Mouse (Mus musculus) granulocyte monocyte progenitor cell, adult 5-6 weeks (primary cell): Measurements from ENCODE around the gene Nr5a1. TPM values are rescaled to one million over a fixed set of nuclear protein-coding genes. Genes with fewer than 3 reads are reported as not detected.

Experiments
- ATAC-seq: replicated peaks from 2 replicates; pipeline ENCODE4 v1.8.0; 2016; ENCODE audit warnings: mild to moderate bottlenecking, moderate TSS enrichment, inconsistent platforms; ENCODE audit not compliant: poor library complexity, severe bottlenecking
- total RNA-seq, 2 experiments: library from RNA; stranded (forward) in 1 of 2; stranded (reverse) in 1 of 2; fragments of 200-712, 200-1000 nt in 1 of 2; fragments of >200 nt in 1 of 2; fragmentation: Nextera tagmentation in 1 of 2; gene quantifications; 2 replicates each; pipeline ENCODE4 v1.2.3; 2014 to 2017

Nr5a1 gene
- total RNA-seq, 2 experiments from 2014 or later, result not detected

- ATAC-seq, result no peak
These were observed 61.1 kb downstream of the Nr5a1 start for GRCm38 (mm10) chr2:38653293-38653619.

- no peak for ATAC-seq
These were observed 61.6 kb downstream of the Nr5a1 start for GRCm38 (mm10) chr2:38652565-38653292.

- ATAC-seq, result no peak
These were observed 62.2 kb downstream of the Nr5a1 start for GRCm38 (mm10) chr2:38652098-38652497.

GRCm38 (mm10) chr2:38650340-38650739, 64.0 kb downstream of the Nr5a1 start:
- no peak for ATAC-seq

GRCm38 (mm10) chr2:38647661-38648060, 66.7 kb downstream of the Nr5a1 start:
- no peak for ATAC-seq

GRCm38 (mm10) chr2:38647201-38647606, 67.1 kb downstream of the Nr5a1 start:
- no peak for ATAC-seq

GRCm38 (mm10) chr2:38645936-38646335, 68.4 kb downstream of the Nr5a1 start:
- peak; percentile 61; the same call in 1 of the 2 replicates for ATAC-seq

GRCm38 (mm10) chr2:38643625-38644427, 70.5 kb downstream of the Nr5a1 start, which contains the start of gene Psmb7:
Psmb7 (minus strand) TSS chr2:38644087.
- peak; percentile 93 for ATAC-seq

Other genes with a start within 250 kb of the Nr5a1 start
- gene Nek6, start 202.9 kb downstream of the Nr5a1 start, total RNA-seq (2014; fragmentation: Nextera tagmentation), result 7.3 and 24.4 TPM in 2 replicates
- 7.5 TPM in 2 replicates for gene Nek6, start 202.9 kb downstream of the Nr5a1 start, total RNA-seq (2017)
- gene Psmb7, start 70.5 kb downstream of the Nr5a1 start, total RNA-seq (2014; fragmentation: Nextera tagmentation), result 171 and 174 TPM in 2 replicates
- 303 and 314 TPM in 2 replicates for gene Psmb7, start 70.5 kb downstream of the Nr5a1 start, total RNA-seq (2017)
- 0.11 TPM in 2 replicates for gene Nr6a1, start 213.1 kb upstream of the Nr5a1 start, total RNA-seq (2014; fragmentation: Nextera tagmentation)
- 0.30 and 1.3 TPM in 2 replicates for gene Nr6a1, start 213.1 kb upstream of the Nr5a1 start, total RNA-seq (2017)
- gene Olfml2a, start 217.4 kb upstream of the Nr5a1 start, total RNA-seq (2014; fragmentation: Nextera tagmentation), result not detected in 2 replicates
- gene Olfml2a, start 217.4 kb upstream of the Nr5a1 start, total RNA-seq (2017), result not detected in 2 replicates